Mouse (Mus musculus) kidney, postnatal 36 days (tissue): ENCODE measurements around the gene Angel1.
A peak's percentile ranks its signal among the peaks of the same experiment; 100 is the strongest.

ENCODE experiments used
- DNase-seq, 2 experiments: peaks; one replicate each; pipeline ENCODE4 v3.0.0; 2021 to 2022; ENCODE audit warnings: mixed read lengths in 2 of 2

Angel1 gene

DNA sequence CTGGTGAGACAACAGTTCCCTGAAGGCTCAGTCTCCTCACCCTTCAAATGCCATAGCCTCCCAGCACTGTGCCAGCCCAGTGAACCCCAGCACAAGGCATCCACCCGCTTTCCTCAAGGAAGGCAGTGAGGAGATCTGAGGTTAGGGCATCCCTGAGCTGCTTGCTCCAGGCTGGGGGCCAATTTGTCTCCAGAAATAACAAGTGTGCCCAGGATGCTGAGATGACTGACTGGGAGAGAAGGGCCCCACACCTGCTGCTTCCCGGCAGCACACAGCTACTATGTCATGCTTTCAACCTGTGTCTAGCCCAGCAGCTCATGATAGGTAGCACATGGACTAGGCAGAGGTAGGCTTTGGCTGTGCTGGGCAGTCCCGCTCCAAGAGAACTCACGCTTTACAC, 24.8 kb downstream of the Angel1 start:
- DNase-seq = no peak

DNA sequence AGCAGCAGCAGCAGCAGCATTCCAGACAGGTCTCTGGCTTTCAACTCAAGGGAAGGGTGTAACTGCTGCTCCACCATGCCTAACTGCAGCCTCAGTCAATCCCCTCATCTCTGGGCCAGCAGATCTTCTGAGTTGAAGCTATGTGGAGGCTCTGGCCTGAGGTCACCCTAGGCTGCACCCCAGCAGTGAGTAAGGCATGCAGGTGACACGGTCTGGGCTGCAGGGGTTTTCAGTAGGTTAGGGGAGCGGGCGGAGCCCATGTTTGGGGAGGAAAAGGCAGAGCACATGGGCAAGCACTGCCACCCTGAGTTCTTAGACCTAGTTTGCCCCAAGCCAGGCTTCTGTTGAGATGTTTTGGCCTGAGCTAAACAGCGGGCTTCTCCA, 25.3 kb downstream of the Angel1 start:
- no peak for DNase-seq

DNA sequence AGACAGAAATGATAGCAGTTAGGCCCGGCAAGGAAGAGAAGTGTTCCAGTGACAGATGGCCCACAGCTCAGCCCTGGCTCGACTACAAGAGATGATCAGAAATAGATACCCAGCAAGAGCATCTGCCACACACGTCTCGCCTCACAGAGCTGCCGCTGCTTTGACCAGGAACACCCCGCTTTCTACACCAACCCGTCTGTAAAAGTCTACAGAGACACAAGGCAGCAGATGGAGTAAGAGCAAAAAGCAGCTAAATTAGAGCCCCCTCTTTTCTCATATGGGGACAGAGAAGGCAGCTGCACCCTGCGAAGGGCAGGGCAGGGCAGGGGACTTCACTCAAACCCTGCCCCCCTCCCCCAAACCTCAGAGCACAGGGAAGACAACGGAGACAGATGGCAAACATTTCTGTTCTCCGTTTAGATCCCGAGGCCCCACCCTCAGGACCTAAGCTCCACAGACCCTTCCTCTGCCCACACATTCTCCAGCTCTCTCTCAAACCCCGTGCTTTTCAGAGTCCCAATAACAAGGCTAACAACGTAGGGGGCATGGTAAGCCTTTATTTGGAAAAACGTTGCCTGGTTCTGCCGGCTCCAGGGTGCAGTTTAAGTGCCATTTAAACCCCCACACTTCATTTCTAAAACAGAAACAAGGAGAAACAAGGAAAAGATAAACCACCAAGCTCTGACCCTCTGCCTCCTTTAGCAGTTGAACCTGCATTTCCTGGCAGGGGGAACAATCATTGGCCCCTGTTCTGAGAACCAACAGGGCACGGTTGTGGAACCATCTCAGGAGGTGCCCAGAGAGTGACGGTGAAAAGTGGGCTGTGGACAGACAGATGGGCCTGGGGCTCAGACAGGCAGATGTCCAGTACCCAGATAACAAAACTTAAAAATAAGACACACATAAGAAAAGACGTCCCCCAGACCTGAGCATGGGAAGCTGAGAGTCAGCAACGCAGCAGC, 26.0 kb downstream of the Angel1 start:
- DNase-seq = no peak

DNA sequence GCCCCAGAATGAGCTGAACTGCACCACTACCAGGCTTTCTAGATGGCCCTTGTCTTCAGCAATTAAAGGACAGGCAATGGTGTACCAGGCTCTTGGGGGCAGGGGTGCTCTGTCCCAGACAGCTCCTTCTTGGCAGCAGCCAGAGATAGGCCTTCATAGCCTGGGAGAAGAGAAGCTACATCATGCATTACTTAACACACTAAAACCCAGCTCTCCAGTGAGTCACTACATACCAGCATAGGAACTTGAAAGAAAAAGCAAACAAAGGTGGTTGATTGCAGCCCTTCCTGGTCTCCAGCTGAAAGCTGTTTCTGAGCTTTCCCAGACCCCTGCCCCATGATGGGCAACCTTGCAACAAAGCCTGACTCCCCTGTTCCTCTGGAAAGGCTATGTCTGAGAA, 27.7 kb downstream of the Angel1 start:
- DNase-seq = no peak

DNA sequence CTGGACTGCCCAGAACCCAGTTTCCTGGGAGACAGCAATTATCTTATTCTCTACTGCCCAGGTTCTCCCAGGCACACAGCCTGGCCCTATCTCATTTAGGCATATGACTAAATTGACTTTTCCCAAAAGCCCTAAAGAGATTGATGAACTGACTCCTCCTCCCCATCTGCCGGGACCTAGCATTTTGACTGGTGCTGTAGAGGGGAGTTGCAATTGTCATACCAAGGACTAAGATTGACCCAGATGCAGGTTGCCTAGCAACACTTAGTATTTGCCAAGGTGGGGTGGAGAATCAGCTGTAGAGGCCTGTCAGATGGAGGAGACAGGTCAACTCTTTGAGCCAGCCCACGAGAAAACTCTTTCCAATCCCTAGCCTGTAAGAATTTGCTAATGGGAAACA, 28.3 kb downstream of the Angel1 start:
- no peak for DNase-seq

DNA sequence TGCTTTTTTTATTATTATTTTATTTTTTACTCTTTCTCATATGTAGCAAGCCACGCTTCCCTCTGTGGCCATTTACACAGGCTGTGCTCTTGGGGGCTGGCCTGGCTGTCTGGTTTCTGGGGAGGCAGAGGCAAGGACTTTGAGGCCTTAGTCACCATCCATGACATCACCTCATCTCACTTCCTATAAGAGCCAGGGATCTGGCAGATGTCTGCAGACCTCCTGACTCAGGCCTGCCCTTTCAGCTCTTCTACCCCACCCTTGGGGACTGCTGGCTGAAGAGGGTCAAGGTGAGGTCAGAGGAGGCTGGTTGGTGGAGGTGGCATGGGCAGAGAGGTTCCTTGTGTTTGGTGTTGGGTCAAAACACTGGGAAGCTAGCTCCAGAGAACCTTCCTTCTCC, 31.8 kb downstream of the Angel1 start:
- no peak for DNase-seq

DNA sequence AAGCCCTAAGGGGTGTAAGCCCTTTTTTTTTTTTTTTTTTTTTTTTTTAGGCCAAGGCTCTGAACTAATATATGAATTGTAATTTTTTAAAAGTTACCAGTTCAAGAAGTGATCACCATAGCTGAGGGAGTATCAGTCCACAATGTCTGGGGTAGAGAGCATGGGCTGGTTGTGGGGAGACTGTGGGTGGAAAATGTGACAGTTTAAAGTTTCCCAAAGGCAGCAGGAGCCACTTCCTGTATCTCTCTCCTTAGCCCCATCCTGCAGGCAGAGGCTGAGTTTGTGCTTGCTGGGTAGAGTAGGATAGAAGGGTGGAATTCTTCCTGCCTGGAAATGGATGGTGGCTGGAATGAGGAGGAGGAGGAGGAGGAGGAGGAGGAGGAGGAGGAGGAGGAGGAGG, 32.9 kb downstream of the Angel1 start:
- DNase-seq = no peak

DNA sequence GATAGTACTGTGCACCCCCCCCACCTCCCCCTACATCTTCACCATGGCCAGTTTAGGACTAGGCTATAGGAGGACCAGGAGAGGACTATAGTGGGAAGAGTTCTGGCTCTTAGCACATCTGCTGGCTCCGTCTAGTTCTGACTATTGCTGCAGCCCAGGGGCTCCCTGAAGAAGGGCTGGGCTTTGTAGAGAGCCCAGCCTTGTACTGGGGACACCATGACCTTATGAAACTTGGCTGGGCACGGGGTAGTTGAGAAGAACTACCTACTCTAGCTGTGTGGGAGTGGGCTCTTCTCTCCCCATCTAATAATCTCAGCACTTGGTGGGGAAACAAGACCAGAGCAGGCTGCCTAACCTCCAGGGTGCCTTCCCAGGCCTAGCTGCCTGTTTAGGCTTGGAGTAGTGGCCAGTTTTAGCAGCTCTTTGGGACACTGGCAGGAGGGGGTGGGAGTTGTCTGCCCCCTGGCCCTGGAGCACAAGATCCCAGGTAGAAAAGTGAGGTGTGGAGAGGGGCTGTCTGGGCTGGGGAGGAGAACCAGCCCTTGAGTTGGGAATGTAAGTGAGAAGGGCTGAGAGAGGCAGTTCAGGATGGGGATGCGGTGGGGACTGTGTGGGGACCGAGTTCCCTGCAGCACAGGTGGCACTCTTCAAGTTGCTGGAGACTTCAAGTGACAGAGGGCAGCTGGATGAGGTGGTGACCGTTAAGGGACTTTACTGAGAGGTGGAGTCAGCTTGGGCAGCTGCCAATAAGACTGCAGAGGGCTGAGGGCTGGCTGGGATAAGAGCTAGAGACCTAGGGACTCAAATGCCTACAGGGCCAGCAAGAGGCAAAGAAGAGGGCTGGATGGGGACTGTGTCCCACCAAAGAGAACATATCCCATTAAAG, 33.5 kb downstream of the Angel1 start:
- peak in 1 of 2 experiments; percentile 29 for DNase-seq

DNA sequence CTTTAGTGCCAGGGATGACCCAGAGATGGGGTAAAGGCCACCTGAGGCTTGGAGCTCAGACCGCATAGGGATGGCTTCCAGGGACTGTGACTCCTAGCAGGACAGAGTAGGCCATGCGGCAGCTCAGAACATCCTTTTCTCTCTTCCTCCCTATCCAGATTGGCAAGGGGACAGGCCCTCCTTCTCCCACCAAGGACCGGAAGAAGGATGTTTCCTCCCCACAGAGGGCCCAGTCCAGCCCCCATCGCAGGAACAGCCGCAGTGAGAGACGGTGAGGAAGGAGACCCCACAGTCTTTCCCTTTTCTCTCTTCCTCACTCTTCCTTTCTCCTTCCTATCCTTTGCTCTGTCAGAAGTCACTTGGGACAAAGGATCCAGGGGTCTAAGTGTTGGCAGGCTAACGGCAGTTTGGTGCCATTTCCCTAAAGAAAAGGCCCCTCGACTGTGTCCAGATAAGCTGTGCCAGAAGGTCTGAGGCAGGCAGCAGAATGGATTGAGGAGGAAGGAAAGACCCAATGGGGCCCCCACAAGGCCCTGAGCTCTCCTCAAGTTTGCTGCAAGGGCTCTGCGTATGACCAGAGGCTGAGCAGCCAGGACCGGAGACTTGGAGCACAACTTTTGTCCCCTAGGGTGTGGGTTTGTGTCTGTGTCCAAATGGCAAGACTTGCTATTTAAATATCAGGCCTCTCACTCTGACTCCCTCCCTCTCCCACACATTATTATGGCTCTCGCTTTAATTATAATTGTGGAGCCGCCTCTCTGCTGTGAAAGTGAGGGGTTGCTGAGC, 35.4 kb downstream of the Angel1 start:
- no peak for DNase-seq

DNA sequence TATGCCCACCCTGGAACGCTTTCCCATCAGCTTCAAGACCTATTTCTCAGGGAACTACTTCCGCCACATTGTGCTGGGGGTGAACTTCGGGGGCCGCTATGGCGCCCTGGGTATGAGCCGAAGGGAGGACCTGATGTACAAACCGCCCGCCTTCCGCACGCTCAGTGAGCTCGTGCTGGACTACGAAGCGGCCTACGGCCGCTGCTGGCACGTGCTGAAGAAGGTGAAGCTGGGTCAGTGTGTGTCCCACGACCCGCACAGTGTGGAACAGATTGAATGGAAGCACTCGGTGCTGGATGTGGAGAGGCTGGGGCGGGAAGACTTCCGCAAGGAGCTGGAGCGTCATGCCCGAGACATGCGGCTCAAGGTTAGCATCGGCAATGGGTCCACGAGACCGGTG, 37.3 kb downstream of the Angel1 start:
- no peak for DNase-seq

DNA sequence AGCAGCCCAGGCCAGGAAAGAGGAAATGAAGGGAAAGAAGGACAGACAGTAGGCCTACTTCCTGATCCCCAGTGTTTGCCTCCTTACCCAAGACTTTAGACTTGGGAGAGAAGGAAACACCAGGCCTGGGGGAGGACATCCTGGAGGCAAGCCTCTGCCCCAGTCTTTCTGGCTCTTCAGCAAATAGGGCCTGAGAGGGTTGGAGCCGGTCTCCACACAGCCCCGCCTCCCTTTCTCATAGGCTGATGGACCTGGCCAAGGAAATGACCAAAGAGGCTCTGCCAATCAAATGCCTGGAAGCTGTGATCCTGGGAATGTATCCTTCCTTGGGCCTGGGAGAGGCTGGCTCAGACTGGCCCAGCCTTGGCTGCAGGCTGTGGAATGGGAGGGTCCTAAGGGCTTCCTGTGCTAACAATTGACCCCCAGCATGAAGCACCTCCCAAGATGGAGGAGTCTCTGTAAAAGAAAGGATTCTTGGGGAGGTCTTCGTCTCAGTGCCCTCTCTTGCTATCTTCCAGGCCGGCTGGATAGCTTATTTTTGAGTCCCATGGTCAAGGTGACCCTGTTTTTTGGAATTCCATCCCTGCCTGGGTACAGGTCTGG, 38.2 kb downstream of the Angel1 start:
- peak in 1 of 2 experiments; percentile 7 for DNase-seq

DNA sequence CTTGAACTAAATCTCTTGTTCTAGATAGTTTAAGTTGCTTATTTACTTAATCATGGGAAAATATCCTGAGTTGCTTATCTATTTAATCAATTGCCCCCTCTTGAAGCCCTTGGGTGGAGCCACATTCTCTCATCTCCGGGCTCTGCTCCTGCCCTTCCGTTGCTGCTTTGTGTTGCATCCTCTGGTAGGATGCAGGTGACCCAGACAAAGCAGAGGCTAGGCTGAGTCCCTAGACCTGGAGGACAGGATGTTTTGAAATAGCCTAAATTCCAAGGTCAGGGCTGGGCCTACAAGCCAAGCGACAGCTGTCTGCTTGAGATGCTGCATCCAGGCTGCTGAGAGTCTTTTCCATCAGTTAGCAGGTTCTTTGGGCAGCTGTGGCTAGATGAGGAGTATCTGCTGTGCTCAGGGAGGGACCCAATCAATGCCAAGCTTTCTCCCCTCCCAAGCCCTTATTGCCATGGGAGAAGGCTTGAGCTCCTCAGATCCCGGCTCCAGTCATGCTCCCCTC, 38.8 kb downstream of the Angel1 start:
- DNase-seq = no peak

DNA sequence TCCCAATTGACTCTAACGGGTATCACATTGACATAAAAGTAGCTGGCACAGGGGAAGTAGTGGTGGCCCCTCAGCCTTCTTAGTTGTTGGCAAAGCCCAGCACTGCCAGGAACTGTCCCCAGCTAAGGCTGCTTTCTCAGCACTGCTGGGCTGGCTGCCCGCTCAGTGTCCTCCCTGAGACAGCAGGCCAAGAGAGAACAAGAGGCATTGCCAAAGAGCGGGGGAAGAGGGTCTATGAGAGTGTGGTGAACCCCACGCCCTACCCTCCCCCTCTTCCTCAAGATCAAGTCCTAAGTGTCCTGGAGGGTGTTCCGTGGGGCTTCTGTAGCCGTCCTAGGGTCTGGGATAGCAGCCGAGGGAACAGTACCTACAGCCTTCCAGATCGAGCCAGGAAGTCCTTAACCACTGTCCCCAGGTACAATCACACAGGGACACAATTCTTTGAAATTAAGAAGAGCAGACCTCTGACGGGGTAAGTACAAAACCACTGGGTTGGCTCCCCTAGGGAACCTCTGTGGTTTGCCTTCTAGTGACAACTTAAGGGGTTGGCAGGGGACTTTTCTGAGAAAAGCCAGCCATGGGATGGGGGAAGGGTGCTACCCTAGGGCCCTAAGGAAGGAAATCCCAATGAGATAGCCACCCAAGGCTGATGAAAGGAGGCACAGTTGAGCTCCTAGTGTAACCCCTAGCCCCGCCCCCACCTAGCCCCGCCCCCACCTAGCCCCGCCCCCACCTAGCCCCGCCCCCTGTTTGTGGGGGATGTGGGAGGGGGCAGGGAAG, 39.5 kb downstream of the Angel1 start:
- DNase-seq = no peak

DNA sequence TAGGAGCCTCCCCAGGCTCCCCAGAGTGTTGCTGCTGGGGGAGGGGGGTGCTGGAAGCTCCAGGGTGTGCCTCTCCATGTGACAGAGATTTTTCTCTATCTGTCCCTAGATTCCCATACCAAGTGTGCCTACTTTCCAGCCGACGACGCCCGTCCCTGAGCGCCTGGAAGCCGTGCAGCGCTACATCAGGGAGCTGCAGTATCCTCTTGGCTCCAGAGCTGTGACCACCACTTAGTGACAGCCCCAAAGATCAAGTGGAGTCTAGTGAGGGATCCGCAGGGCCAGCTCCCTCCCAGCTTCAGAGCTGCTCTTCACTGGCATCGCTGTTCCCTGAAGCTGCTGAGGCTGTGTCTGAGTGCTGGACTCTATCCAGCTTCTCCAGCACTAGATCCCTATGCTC, 41.0 kb downstream of the Angel1 start:
- no peak for DNase-seq

DNA sequence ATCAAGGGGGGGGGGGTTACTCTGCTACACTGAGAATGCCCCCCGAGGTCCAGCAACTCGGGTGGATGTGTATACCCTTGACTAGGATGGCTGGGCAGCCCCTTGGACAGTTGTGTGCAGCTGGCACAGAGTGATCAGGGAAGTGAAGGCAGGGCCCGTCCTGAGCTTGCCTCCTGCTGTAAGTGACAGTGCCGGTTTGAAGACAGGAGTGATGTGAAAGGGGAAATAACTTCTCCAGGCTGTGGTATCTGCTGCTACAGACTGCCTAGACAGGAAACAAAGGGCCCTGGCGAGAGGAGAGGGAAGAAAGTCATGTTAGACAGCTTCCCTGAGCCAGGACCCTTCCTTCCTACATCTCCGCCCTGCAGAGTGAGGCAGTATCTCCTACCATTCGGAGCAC, 42.6 kb downstream of the Angel1 start:
- DNase-seq = no peak

DNA sequence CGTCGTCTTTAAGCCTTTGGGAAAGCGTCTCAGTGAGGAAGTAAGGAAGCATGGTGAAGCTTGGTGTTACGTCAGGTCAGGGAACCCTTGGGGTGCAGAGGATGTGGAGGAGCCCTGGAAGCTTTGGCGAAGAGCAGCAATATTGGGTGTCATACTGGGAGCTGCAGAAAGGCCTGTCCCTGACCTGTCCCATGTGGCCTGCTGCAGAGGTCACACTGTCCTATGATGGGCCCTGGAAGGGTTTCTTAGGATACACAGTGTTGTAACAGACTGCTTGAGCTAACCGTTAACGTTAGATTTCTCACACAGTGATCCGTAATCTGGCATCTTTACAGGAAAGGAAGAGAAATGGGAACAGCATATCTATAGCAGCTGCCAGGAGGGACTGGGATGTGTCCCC, 44.1 kb downstream of the Angel1 start:
- DNase-seq = no peak

DNA sequence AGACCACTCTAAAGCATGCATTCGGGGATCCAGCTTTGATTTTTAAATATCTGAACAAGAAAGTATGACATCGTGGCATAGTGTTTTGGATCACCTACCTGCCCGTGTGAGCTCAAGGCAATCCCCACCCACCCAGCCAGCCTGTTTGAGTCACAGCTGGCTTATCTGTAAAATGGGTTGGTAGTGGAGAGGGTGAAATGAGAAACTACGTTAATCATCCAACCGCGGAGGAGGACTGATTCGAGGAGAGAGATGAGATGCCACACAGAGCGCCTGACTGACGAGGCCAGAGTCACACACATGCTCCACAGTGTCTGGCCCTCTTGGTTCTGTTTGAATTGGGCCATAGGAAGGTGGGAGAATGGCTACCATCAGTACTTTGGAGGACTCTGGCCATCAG, 44.6 kb downstream of the Angel1 start:
- no peak for DNase-seq

DNA sequence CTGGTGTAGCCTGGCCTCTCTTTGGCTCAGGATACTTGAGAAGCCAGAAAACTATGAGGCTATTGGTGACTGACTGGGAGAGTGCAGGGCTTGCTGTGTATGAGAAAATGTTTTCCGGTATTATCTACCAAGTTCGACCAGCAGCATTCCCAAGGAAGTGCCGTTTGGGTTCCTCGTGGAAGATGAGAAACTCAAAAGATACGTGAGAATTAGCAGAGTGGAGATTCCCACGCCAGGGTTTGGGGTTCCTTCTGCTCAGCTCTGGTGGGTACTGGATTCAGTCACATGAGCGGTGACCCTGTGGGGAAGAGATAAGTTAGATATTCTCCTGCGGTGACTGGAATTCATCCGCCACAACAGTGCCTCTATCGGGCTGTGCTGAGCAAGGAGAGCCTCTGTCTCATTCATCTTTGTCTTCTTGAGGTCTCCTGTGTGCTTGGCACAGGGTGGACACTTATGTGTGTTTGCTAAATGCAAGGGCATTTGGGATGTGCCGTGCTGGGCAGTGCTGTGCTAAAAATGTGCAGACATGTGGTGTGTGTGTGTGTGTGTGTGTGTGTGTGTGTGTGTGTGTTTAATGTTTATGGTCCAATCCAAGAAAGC, 45.6 kb downstream of the Angel1 start:
- no peak for DNase-seq

DNA sequence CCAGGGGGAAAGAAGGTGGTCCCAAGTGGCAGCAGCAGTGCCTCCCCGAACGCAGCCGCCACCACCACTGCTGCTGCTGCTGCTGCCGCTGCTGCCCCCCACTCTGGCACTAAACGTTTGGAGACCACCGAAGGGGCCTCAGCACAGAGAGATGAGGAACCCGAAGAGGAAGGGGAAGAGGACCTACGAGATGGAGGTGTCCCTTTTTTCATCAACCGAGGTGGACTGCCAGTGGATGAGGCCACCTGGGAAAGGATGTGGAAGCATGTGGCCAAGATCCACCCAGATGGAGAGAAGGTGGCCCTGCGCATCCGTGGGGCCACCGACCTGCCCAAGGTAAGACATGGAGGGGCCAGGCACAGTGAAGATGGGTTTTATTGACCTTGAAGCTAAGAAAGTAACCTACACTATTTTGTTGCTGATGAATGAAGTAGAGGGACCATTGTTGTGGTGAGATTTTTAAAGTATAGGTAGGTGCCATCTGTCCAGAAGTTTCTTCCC, 46.2 kb downstream of the Angel1 start:
- DNase-seq = no peak

DNA sequence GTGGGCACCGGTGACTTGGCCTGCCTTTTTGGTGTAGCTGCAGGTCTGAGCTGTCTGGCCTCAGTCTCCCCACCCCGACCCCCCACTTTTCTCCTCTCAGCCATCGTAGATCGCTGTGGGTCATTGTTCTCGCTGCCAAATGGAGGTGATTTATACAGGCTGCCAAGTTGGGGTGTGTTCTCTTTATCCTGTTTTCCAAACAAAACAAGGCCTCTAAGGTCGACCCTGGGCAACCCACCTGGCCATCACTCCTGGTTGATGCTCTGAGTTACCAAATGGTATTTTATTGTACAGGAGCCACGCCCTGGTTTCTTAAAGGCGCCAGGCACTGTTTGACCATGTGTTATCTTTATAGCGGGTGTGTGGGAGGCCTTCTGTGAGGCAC, 46.7 kb downstream of the Angel1 start:
- peak in 1 of 2 experiments; percentile 11 for DNase-seq
